Mouse (Mus musculus): ENCODE data around the gene Cma2. TPM values are rescaled to one million over a fixed set of nuclear protein-coding genes. Genes with fewer than 3 reads are reported as not detected.

Gene Cma2
- polyA plus RNA-seq, 1 experiment, result not detected

Other genes with a start within 250 kb of the Cma2 start
- 4.3 and 4.4 TPM in 2 replicates for gene Tgm1, start 237.1 kb upstream of the Cma2 start, polyA plus RNA-seq (2012; rRNA removed)
- gene Rabggta, start 228.7 kb upstream of the Cma2 start, polyA plus RNA-seq (2012; rRNA removed), result 48.4 and 49.0 TPM in 2 replicates
- gene Dhrs1, start 205.3 kb upstream of the Cma2 start, polyA plus RNA-seq (2012; rRNA removed), result 92.5 and 99.0 TPM in 2 replicates
- gene Nop9, start 205.3 kb upstream of the Cma2 start, polyA plus RNA-seq (2012; rRNA removed), result 16.7 and 18.1 TPM in 2 replicates
- 5.9 and 8.3 TPM in 2 replicates for gene Cideb, start 192.5 kb upstream of the Cma2 start, polyA plus RNA-seq (2012; rRNA removed)
- 1.5 and 2.2 TPM in 2 replicates for gene Ltb4r2, start 189.6 kb upstream of the Cma2 start, polyA plus RNA-seq (2012; rRNA removed)
- gene Ltb4r1, start 185.0 kb upstream of the Cma2 start, polyA plus RNA-seq (2012; rRNA removed), result 3.8 and 4.6 TPM in 2 replicates
- gene Adcy4, start 166.9 kb upstream of the Cma2 start, polyA plus RNA-seq (2012; rRNA removed), result 12.6 and 13.6 TPM in 2 replicates
- 9.1 and 10.7 TPM in 2 replicates for gene Ripk3, start 162.1 kb upstream of the Cma2 start, polyA plus RNA-seq (2012; rRNA removed)
- gene Nfatc4, start 127.8 kb upstream of the Cma2 start, polyA plus RNA-seq (2012; rRNA removed), result 12.1 and 12.7 TPM in 2 replicates
- 3.4 and 4.9 TPM in 2 replicates for gene Nynrin, start 97.0 kb upstream of the Cma2 start, polyA plus RNA-seq (2012; rRNA removed)
- gene Cbln3, start 66.6 kb upstream of the Cma2 start, polyA plus RNA-seq (2012; rRNA removed), result 0.28 and 0.54 TPM in 2 replicates
- 14.3 and 14.7 TPM in 2 replicates for gene Khnyn, start 66.0 kb upstream of the Cma2 start, polyA plus RNA-seq (2012; rRNA removed)
- 62.6 and 68.9 TPM in 2 replicates for gene Sdr39u1, start 50.7 kb upstream of the Cma2 start, polyA plus RNA-seq (2012; rRNA removed)
- 2.0 and 2.6 TPM in 2 replicates for gene Cma1, start 6.3 kb upstream of the Cma2 start, polyA plus RNA-seq (2012; rRNA removed)
- gene Mcpt1, start 67.0 kb downstream of the Cma2 start, polyA plus RNA-seq (2012; rRNA removed), result not detected in 2 replicates
- gene Mcpt9, start 79.5 kb downstream of the Cma2 start, polyA plus RNA-seq (2012; rRNA removed), result not detected in 2 replicates
- gene Mcpt2, start 91.1 kb downstream of the Cma2 start, polyA plus RNA-seq (2012; rRNA removed), result not detected in 2 replicates
- 0.92 and 2.8 TPM in 2 replicates for gene Mcpt4, start 111.3 kb downstream of the Cma2 start, polyA plus RNA-seq (2012; rRNA removed)
- gene Mcpt8, start 134.3 kb downstream of the Cma2 start, polyA plus RNA-seq (2012; rRNA removed), result not detected in 2 replicates
- gene Ctsg, start 151.6 kb downstream of the Cma2 start, polyA plus RNA-seq (2012; rRNA removed), result 0.11 and 0.20 TPM in 2 replicates
- gene Gzme, start 169.6 kb downstream of the Cma2 start, polyA plus RNA-seq (2012; rRNA removed), result not detected in 2 replicates
- not detected in 2 replicates for gene Gzmd, start 181.6 kb downstream of the Cma2 start, polyA plus RNA-seq (2012; rRNA removed)
- not detected in 2 replicates for gene Gzmg, start 208.6 kb downstream of the Cma2 start, polyA plus RNA-seq (2012; rRNA removed)
- not detected in 2 replicates for gene Gzmn, start 223.6 kb downstream of the Cma2 start, polyA plus RNA-seq (2012; rRNA removed)